Mouse (Mus musculus): ENCODE measurements around the gene Cers1.

Cers1 gene

GRCm38 (mm10) chr8:70352000-70352384 lies 36.4 kb downstream of the Cers1 start:
- DNase-seq (ENCODE audit: low spot score), result no peak

GRCm38 (mm10) chr8:70352657-70353151 lies 37.1 kb downstream of the Cers1 start:
- DNase-seq (ENCODE audit: low spot score), result peak; percentile 76

- DNase-seq (ENCODE audit: low spot score), result peak; percentile 100
Observed at GRCm38 (mm10) chr8:70353194-70353817, 37.7 kb downstream of the Cers1 start, which contains the start of gene Upf1. TSS of gene Upf1 (minus strand) at chr8:70353278.

GRCm38 (mm10) chr8:70354004-70354403 lies 38.4 kb downstream of the Cers1 start:
- DNase-seq (ENCODE audit: low spot score), result no peak

GRCm38 (mm10) chr8:70356111-70356510 lies 40.5 kb downstream of the Cers1 start:
- no peak for DNase-seq (ENCODE audit: low spot score)

GRCm38 (mm10) chr8:70359411-70359810 lies 43.8 kb downstream of the Cers1 start:
- peak; percentile 64 for DNase-seq (ENCODE audit: low spot score)

GRCm38 (mm10) chr8:70360769-70361168 lies 45.2 kb downstream of the Cers1 start:
- DNase-seq (ENCODE audit: low spot score), result peak; percentile 54

GRCm38 (mm10) chr8:70361484-70362032 lies 46.0 kb downstream of the Cers1 start:
- no peak for DNase-seq (ENCODE audit: low spot score)

GRCm38 (mm10) chr8:70364066-70364465 lies 48.5 kb downstream of the Cers1 start:
- peak; percentile 62 for DNase-seq (ENCODE audit: low spot score)

- no peak for DNase-seq (ENCODE audit: low spot score)
Observed at GRCm38 (mm10) chr8:70366588-70366987, 51.0 kb downstream of the Cers1 start.

- DNase-seq (ENCODE audit: low spot score), result no peak
Observed at GRCm38 (mm10) chr8:70370476-70370875, 54.9 kb downstream of the Cers1 start.

- no peak for DNase-seq (ENCODE audit: low spot score)
Observed at GRCm38 (mm10) chr8:70371951-70372350, 56.4 kb downstream of the Cers1 start.

- DNase-seq (ENCODE audit: low spot score), result no peak
Observed at GRCm38 (mm10) chr8:70373397-70374317, 58.1 kb downstream of the Cers1 start, which contains the start of gene Comp. TSS of gene Comp (plus strand) at chr8:70373558.

GRCm38 (mm10) chr8:70374318-70374927 lies 58.8 kb downstream of the Cers1 start:
- DNase-seq (ENCODE audit: low spot score), result peak; percentile 93

- no peak for DNase-seq (ENCODE audit: low spot score)
Observed at GRCm38 (mm10) chr8:70375212-70375859, 59.8 kb downstream of the Cers1 start.

- peak; percentile 65 for DNase-seq (ENCODE audit: low spot score)
Observed at GRCm38 (mm10) chr8:70376275-70376741, 60.7 kb downstream of the Cers1 start.

GRCm38 (mm10) chr8:70377049-70377448 lies 61.5 kb downstream of the Cers1 start:
- DNase-seq (ENCODE audit: low spot score), result no peak

- no peak for DNase-seq (ENCODE audit: low spot score)
Observed at GRCm38 (mm10) chr8:70380069-70380468, 64.5 kb downstream of the Cers1 start.

Data from testis, postnatal 10 days (tissue).